Mouse (Mus musculus): ENCODE results near the gene Csrp2. TPM values are rescaled to one million over a fixed set of nuclear protein-coding genes. Genes with fewer than 3 reads are reported as not detected.
A peak's percentile ranks its signal among the peaks of the same experiment; 100 is the strongest.

The Csrp2 gene
- total RNA-seq, 2 experiments from 2014 or later = 38.3 to 85.8 TPM

DNA sequence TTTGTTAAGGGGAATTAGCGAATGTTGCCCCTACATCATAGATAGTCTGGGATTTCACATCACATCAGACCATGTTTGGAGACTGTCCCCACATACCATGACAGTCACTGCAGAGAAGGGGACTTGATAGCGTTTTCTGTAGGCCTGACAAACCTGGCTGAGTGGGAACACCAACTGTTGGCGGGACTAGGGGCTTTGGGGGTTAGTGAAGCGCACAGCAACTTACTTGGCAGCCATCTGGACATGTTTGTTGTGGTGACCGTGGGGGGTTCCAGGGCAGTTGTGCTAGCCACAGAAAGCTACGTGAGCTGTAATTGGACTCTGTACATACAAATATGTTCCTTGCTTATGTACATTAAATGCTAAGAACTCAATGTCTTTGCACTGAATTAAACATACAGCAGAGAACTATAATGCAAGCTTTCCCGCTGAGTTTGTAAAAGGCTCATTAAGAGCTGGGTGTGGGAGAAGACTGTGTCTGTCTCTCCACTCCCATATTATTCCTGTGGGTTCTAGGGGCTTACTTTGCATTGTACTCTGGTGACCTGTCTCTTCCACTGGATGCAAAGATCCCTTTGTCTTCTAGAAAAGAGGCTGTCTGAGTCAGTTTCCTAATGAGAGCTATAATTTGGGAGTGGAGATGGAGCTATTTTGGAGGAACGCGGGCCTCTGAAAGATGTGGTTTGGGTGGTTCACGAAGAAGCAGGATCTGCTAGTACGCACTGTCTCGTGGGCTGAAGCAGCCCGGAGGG, 11.7 kb downstream of the Csrp2 start:
- ATAC-seq (replicated peaks; ENCODE audit: poor library complexity, severe bottlenecking) = no peak

DNA sequence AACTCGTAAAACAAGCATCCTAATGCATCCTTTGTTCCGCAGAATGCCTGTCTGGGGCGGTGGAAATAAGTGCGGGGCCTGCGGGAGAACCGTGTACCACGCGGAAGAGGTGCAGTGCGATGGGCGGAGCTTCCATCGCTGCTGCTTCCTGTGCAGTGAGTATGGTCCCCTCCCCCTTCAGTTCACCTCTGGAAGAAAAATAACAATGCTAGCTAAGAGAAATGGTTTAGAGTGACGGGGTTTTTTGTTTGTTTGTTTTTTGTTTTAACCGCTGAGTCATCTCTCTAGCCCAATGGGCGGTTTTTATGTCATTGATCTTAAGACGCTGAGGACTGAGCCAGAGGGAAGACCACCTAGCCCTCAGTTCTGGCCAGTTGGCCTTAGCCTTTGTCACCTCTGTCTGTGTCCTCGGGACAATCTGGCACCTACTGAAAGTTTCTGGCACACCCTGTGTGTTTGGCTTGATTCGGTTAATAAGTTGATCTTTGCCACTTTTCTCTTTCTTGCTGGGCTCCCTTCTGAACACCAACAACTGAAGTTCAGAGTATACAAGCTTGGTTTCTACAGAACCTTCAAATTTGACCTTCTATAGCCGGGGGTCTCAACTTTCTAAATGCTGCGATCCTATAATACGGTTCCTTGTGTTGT, 12.4 kb downstream of the Csrp2 start:
- peak; percentile 91 for ATAC-seq (replicated peaks; ENCODE audit: poor library complexity, severe bottlenecking)

GRCm38 (mm10) chr10:110933584-110933983, 14.0 kb downstream of the Csrp2 start:
- ATAC-seq (replicated peaks; ENCODE audit: poor library complexity, severe bottlenecking) = no peak

GRCm38 (mm10) chr10:110935081-110935480, 15.5 kb downstream of the Csrp2 start:
- no peak for ATAC-seq (replicated peaks; ENCODE audit: poor library complexity, severe bottlenecking)

- ATAC-seq (replicated peaks; ENCODE audit: poor library complexity, severe bottlenecking) = peak; percentile 58
Measured at GRCm38 (mm10) chr10:110935669-110936068, 16.1 kb downstream of the Csrp2 start.

DNA sequence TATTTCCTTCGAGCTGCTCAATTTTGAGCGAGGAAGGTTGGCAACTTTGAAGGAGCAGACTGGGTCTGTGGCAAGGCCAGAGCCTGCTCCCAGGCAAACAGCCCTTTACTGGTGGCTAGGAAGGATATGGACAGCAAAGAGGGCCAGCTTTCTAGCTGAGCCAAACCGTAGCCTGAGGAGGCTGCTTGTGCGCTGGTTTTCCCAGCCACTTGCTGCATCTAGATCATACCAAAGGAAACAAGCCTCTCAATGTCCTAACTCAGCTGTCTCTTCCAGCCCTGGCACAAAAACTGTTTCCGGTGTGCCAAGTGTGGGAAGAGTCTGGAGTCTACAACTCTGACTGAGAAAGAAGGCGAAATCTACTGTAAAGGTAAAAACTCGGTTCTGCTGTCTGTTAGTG, 18.8 kb downstream of the Csrp2 start:
- ATAC-seq (replicated peaks; ENCODE audit: poor library complexity, severe bottlenecking) = no peak

DNA sequence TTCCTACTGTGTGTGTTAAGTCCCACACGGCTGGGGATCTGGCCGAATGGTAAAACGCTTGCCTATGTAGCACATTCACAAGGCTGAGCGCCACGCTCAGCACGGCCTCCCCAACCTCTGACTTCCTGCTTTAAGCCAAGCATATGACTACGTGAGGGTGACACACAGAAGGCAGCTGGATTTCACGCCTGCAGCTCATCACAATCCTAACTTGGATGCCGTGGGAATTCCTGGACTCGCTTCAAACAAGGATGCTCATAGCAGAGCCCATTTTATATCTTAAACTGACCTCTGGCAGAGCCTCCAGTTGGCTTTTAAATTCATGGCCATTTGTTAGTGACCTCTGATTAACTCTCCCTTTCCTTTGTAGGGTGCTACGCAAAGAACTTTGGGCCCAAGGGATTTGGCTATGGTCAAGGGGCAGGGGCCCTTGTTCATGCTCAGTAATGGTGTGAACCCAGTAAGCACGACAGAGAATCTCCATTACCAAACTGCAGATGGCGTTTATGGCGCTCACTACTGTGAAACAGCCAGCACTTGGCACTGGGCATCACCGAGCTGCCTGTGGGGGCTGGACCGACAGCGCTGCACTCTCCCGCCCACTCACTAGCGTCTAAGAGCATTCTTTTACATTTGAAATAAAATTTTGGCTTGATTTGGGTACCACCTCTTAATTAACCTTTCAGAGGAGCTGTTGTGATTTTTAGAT, 19.4 kb downstream of the Csrp2 start:
- ATAC-seq (replicated peaks; ENCODE audit: poor library complexity, severe bottlenecking) = no peak

DNA sequence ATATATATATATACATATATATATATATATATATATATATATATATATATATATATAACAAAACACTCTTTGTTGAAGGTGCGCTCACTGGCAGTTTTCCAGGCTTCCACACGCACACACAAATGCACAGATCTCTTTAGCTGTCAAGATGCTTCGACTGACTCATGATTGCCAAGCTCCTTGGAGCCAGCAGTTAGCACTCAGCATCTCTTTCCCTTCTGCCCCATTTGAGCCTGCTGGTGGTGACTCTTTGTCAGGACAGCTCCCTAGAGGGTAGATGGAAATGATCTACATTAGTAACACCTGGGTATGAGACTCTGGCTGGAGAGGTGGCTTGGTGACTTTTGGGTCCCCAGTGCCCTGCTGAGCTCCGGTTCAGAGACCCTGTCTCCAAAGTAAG, 20.1 kb downstream of the Csrp2 start:
- ATAC-seq (replicated peaks; ENCODE audit: poor library complexity, severe bottlenecking) = no peak

DNA sequence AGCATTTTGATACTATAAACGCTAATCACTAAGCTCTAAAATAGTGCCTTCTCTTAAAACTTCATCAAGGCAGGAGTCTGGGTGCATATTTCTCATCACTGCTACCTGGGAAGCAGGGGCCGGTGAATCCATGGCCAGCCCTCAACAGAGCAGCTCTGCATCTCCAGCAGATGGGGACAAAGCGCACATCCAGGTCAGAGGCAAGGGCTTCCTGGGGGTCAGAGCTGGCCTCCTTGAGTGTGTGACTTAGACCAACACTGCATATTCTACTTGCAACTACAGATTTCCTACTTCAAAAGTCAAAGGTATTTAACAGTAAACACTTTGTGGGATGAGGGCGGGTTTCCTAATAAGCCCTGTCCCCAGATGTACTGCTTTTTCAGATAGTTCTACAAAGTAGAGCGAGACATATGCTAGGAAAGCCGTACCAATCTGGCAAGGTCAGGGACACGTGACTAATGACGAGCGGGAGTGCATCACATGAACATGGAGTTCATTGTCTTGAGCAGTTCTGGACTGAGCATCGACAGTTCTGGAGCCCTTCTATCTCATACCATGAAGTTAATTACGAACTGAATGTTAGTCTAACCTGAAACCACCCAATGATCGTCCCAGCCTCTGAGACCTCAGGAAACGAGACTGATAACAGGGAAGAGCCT, 21.3 kb downstream of the Csrp2 start:
- no peak for ATAC-seq (replicated peaks; ENCODE audit: poor library complexity, severe bottlenecking)

GRCm38 (mm10) chr10:110941968-110942367, 22.4 kb downstream of the Csrp2 start:
- ATAC-seq (replicated peaks; ENCODE audit: poor library complexity, severe bottlenecking) = no peak

DNA sequence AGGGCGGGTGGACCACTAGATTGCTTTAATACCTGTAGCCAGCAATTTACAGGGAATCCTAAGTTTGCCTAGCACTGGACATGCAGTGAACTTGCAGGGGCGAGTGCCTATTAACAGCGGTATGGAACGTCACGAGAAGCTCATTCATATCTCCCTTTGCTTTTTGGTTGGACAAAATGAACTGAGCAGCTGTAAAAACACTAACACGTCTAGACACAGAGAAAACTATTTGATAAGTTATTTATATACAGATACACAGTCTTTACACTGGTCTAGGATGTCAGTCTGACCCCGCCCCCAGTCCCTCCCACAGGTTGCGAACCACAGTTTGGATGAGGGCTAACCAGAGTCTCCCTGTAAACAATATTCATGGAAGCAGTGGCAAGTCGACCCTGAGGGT, 23.2 kb downstream of the Csrp2 start:
- ATAC-seq (replicated peaks; ENCODE audit: poor library complexity, severe bottlenecking) = no peak

GRCm38 (mm10) chr10:110944175-110944574, 24.6 kb downstream of the Csrp2 start:
- ATAC-seq (replicated peaks; ENCODE audit: poor library complexity, severe bottlenecking) = no peak

- ATAC-seq (replicated peaks; ENCODE audit: poor library complexity, severe bottlenecking) = peak; percentile 76
Measured at GRCm38 (mm10) chr10:110945966-110946365, 26.4 kb downstream of the Csrp2 start.

- ATAC-seq (replicated peaks; ENCODE audit: poor library complexity, severe bottlenecking) = no peak
Measured at GRCm38 (mm10) chr10:110947574-110947973, 28.0 kb downstream of the Csrp2 start.

DNA sequence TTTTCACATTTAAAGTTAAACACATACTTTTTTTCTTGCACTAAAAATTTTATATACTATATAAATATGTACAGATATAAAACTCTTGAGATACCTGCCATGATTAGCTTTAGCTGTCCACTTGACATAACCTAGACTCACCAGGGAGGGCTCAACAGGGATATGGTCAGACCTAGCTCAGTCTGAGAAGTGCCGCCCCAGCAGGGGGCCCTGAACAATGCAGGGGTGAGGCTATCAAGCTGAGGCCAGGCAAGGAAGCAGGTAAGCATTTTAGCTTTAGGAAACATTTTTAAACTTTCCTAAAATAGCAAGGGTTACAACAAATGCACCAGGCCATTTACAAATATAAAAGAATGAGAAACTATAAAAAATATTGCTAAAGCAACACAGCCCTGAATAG, 31.5 kb downstream of the Csrp2 start:
- ATAC-seq (replicated peaks; ENCODE audit: poor library complexity, severe bottlenecking) = no peak

- no peak for ATAC-seq (replicated peaks; ENCODE audit: poor library complexity, severe bottlenecking)
Measured at GRCm38 (mm10) chr10:110951748-110952147, 32.2 kb downstream of the Csrp2 start.

DNA sequence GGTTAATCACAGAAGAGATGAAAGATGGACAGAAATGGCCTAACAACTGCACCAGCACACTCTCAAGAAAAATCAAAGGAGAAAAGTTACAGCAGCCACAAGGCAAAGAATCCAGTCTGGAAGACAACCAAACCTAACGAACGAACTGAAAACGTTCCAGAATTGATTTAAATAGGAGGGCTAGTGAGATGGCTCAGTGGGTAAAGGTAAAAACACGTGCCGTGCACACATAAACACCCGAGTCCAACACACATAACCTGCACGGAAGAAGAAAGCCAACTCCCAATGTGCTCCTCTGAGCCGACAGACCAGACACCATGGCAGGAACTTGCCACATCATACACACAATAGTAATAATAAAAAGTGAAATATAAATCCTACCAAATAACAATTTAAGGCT, 32.7 kb downstream of the Csrp2 start:
- no peak for ATAC-seq (replicated peaks; ENCODE audit: poor library complexity, severe bottlenecking)

- ATAC-seq (replicated peaks; ENCODE audit: poor library complexity, severe bottlenecking) = no peak
Measured at GRCm38 (mm10) chr10:110952937-110953451, 33.4 kb downstream of the Csrp2 start.

- no peak for ATAC-seq (replicated peaks; ENCODE audit: poor library complexity, severe bottlenecking)
Measured at GRCm38 (mm10) chr10:110958879-110959278, 39.3 kb downstream of the Csrp2 start.

DNA sequence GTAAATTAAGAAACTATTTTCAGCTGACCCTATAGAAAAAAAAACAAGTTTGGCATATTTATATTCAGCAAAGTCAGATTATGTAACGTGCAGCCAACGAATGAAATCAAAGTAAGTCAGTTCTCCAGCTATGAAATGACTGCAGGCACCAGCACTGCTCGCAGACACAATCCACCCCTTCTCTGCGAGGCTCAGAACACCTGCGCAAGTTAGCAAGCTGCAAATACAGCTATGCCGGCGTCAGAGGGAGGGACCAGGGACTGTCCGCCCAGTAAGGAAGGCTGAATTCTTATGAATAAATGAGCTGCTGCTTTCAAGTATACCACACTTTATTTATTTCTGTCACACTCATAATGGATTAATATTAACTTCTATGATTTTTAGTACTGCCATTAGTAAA, 40.2 kb downstream of the Csrp2 start:
- no peak for ATAC-seq (replicated peaks; ENCODE audit: poor library complexity, severe bottlenecking)

GRCm38 (mm10) chr10:110960841-110961240, 41.3 kb downstream of the Csrp2 start:
- no peak for ATAC-seq (replicated peaks; ENCODE audit: poor library complexity, severe bottlenecking)
